In the genomic region with DNA sequence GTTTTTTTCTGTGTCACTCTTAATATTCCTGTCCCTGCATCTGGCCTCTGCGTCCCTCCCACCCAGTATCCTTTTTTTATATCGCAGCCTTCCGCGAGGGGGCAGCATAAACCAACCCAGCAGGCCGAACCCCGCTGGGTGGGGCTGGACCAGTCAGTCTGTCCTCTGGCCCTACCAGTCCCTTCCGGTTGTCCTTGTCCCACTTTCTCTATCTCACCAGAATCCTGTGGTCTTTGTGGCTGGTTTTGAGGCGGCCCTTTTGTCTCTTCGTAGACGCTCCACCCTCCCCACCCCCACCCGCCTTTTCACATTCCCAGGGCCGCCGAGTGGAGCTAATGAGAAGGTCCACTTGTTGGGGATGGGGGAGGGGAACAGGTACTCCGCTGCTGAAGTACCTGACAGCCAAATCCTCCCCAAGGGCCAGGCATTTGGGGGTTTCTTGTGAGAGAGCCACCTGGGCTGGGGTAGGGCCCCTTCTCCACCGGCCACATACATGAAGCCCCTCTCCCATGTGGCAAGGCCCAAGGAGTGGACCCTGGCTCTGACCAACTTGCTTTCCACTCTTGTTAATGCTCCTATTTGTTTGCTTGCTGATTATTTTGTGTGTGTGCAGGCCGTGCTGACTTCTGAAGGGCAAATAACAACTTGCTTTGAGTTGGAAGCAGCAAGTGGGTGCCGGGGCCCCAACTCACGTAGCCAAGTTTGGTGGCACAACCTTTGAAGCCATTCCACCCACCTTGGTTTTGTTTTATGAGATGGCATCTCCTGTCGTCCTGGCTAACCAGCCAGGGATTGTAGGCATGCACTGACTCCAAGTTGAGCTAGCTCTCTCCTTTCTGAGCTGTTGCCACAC, we compare ENCODE assay signal across 1 mouse cellular context.
A peak's percentile ranks its signal among the peaks of the same experiment; 100 is the strongest.
TF ChIP-seq lines count a peak whose summit lies in the region.

TSS of gene Nectin2 (minus strand) at position 267 of the 853 bp plus-strand sequence.

TF ChIP-seq in MEL, 35 proteins besides CTCF, POLR2A, EP300 and RAD21 (continued from another document):
- TF ChIP-seq ZNF384 (IDR thresholded peaks at IDR 0.05; ENCODE audit: low read depth, low read length) (no peak), SIN3A (IDR thresholded peaks at IDR 0.05; ENCODE audit: low read length) (no peak), ELF1 (IDR thresholded peaks at IDR 0.05; ENCODE audit: low read depth, low read length) (peak; percentile 41; the same call in 1 of the 2 replicates), MEF2A (IDR thresholded peaks at IDR 0.05; ENCODE audit: extremely low read depth, insufficient replicate concordance, low read depth, low read length, poor library complexity, severe bottlenecking) (no peak), MYB (IDR thresholded peaks at IDR 0.05; ENCODE audit: low read depth, low read length) (no peak), NELFE (IDR thresholded peaks at IDR 0.05; ENCODE audit: low read depth, low read length) (no peak; the same call in 1 of the 2 replicates), RCOR1 (IDR thresholded peaks at IDR 0.05; ENCODE audit: low read depth, low read length) (no peak), SMC3 (IDR thresholded peaks at IDR 0.05; ENCODE audit: low read depth, low read length) (peak; percentile 62), ETS1 (IDR thresholded peaks at IDR 0.05; ENCODE audit: low read depth, low read length) (0 out of 2 replicates have a peak, but pooled peaks have one; percentile 2), ZKSCAN1 (IDR thresholded peaks at IDR 0.05; ENCODE audit: low read depth, low read length) (no peak), KAT2A (conservative IDR thresholded peaks at IDR 0.05; ENCODE audit: low read depth, low read length) (no peak), TBP (IDR thresholded peaks at IDR 0.05; ENCODE audit: low read depth, low read length) (no peak)
